Mouse (Mus musculus): Measurements from ENCODE around the gene Dll4. TPM values are rescaled to one million over a fixed set of nuclear protein-coding genes. Genes with fewer than 3 reads are reported as not detected.

The Dll4 gene
- polyA plus RNA-seq, 1 experiment from 2014 or later, result 22.7 TPM

- no peaks in the 10 kb centered on the region for H3K9me3 ChIP-seq (ENCODE audit: low read length)
- no peaks in the 10 kb centered on the region for H3K4me1 ChIP-seq (ENCODE audit: insufficient read depth, low read depth, low read length)
- H3K4me2 ChIP-seq (replicated peaks; ENCODE audit: low read depth, low read length), result no peak overlapping the region
- H3K4me3 ChIP-seq (ENCODE audit: low read depth, low read length), result no peak overlapping the region
- 54% methylated on average over 3 of the region's 3 CpGs for WGBS
- no peaks in the 10 kb centered on the region for H3K27me3 ChIP-seq (replicated peaks; ENCODE audit: insufficient read depth, low read length)
- DNase-seq (ENCODE audit: low spot score) (no peak), ATAC-seq (no peak)
- H3K27ac ChIP-seq (ENCODE audit: low read length), result peak overlapping the region; percentile 23; the same call in 1 of the 2 replicates
- TF ChIP-seq CTCF (IDR thresholded peaks at IDR 0.05), result no peak
- TF ChIP-seq EP300 (IDR thresholded peaks at IDR 0.05), result no peak
- no peak overlapping the region for H3K9ac ChIP-seq (replicated peaks; ENCODE audit: low read depth)
- peaks cover 59% of the 10 kb centered on the region for H3K36me3 ChIP-seq (ENCODE audit: insufficient read depth, low read length)
These were observed 52.2 kb downstream of the Dll4 start for GRCm38 (mm10) chr2:119377826-119378225.

GRCm38 (mm10) chr2:119379455-119379854 is 53.9 kb downstream of the Dll4 start:
- Histone ChIP-seq H3K9ac (replicated peaks; ENCODE audit: low read depth) (no peak overlapping the region), H3K9me3 (ENCODE audit: low read length) (no peaks in the 10 kb centered on the region), H3K27ac (ENCODE audit: low read length) (no peak overlapping the region), H3K4me2 (replicated peaks; ENCODE audit: low read depth, low read length) (no peak overlapping the region), H3K4me3 (ENCODE audit: low read depth, low read length) (no peak overlapping the region), H3K36me3 (ENCODE audit: insufficient read depth, low read length) (peaks cover 49% of the 10 kb centered on the region), H3K4me1 (ENCODE audit: insufficient read depth, low read depth, low read length) (no peaks in the 10 kb centered on the region), H3K27me3 (replicated peaks; ENCODE audit: insufficient read depth, low read length) (no peaks in the 10 kb centered on the region)
- 89% methylated on average over 3 of the region's 3 CpGs for WGBS
- ATAC-seq, result no peak
- no peak for DNase-seq (ENCODE audit: low spot score)
- TF ChIP-seq EP300 (IDR thresholded peaks at IDR 0.05) (no peak), CTCF (IDR thresholded peaks at IDR 0.05) (no peak)

Other genes starting within 250 kb of the Dll4 start
- gene Rad51, start 213.0 kb upstream of the Dll4 start, polyA plus RNA-seq (2015; fragmentation: Nextera tagmentation; extraction: Ambion mirVana), result 4.2 and 5.1 TPM in 2 replicates
- gene Rmdn3, start 168.8 kb upstream of the Dll4 start, polyA plus RNA-seq (2015; fragmentation: Nextera tagmentation; extraction: Ambion mirVana), result 28.2 and 28.4 TPM in 2 replicates
- 13.9 and 14.2 TPM in 2 replicates for gene Gchfr, start 158.0 kb upstream of the Dll4 start, polyA plus RNA-seq (2015; fragmentation: Nextera tagmentation; extraction: Ambion mirVana)
- 0.12 and 0.13 TPM in 2 replicates for gene Gm14137, start 151.3 kb upstream of the Dll4 start, polyA plus RNA-seq (2015; fragmentation: Nextera tagmentation; extraction: Ambion mirVana)
- 32.0 TPM in 2 replicates for gene Zfyve19, start 117.2 kb upstream of the Dll4 start, polyA plus RNA-seq (2015; fragmentation: Nextera tagmentation; extraction: Ambion mirVana)
- 11.8 and 13.2 TPM in 2 replicates for gene Dnajc17, start 117.0 kb upstream of the Dll4 start, polyA plus RNA-seq (2015; fragmentation: Nextera tagmentation; extraction: Ambion mirVana)
- gene Ppp1r14d, start 95.9 kb upstream of the Dll4 start, polyA plus RNA-seq (2015; fragmentation: Nextera tagmentation; extraction: Ambion mirVana), result 2.1 and 2.2 TPM in 2 replicates
- 53.7 and 54.8 TPM in 2 replicates for gene Spint1, start 88.4 kb upstream of the Dll4 start, polyA plus RNA-seq (2015; fragmentation: Nextera tagmentation; extraction: Ambion mirVana)
- gene Rhov, start 54.5 kb upstream of the Dll4 start, polyA plus RNA-seq (2015; fragmentation: Nextera tagmentation; extraction: Ambion mirVana), result 3.0 and 3.1 TPM in 2 replicates
- gene Vps18, start 37.0 kb upstream of the Dll4 start, polyA plus RNA-seq (2015; fragmentation: Nextera tagmentation; extraction: Ambion mirVana), result 11.1 and 11.4 TPM in 2 replicates
- 1.5 and 1.8 TPM in 2 replicates for gene Chac1, start 25.4 kb downstream of the Dll4 start, polyA plus RNA-seq (2015; fragmentation: Nextera tagmentation; extraction: Ambion mirVana)
- gene Ino80, start 151.9 kb downstream of the Dll4 start, polyA plus RNA-seq (2015; fragmentation: Nextera tagmentation; extraction: Ambion mirVana), result 3.2 and 3.4 TPM in 2 replicates
- gene Exd1, start 221.8 kb downstream of the Dll4 start, polyA plus RNA-seq (2015; fragmentation: Nextera tagmentation; extraction: Ambion mirVana), result 0.11 and 0.18 TPM in 2 replicates
- 113 and 129 TPM in 2 replicates for gene Chp1, start 221.9 kb downstream of the Dll4 start, polyA plus RNA-seq (2015; fragmentation: Nextera tagmentation; extraction: Ambion mirVana)

Measured in lung, postnatal 0 days (tissue).